Mouse (Mus musculus) kidney, adult 10 weeks (tissue): ENCODE results near the gene Lbp. TPM values are rescaled to one million over a fixed set of nuclear protein-coding genes. Genes with fewer than 3 reads are reported as not detected.

Source experiments
- polyA plus RNA-seq: library from polyadenylated mRNA; stranded (reverse); fragments of 350-450 nt; fragmentation: Illumina TruSeq; extraction: RNeasy Lipid Tissue Mini Kit (QIAGEN cat#74804); gene quantifications from one replicate; pipeline ENCODE4 v1.2.3, GENCODE M21; 2014; ENCODE audit warnings: low read depth, low replicate concordance

Lbp gene
- 3.1 TPM for polyA plus RNA-seq

DNA sequence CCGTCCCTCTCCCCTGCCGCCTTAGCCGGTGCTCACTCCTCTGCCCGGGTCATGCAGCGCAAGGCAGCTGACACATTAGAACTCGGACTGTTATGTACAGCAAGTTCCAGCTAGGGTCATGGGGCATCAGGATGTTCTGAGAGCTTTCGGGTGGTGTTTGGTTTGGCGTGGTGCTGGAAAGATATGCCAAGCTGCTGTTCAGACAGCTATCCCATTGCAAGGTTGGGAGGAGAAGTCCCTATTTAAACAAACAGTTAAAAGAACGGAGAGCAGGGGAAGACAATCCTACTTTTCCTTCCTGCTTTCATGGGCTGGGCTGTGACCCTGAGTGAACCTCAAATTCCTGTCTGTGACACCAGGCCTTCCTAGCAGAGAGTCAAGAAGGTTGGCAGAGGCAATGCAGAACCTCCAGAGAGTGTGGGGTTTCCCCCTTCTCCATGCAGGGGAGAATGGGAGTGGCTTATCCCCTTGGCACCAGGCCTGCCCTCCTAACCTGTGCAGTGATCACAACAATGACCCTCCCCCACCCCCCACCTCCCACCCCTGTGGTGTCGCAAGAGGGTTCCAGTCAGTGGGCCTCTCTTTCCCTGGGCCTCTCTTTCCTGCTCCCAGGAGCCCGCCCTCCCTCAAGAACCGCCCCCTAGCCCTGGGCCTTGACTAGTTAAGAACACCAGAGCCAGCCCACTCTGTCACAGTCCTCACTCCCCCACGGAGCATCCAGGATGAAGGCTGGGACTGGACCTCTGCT lies at the start of gene Lbp:
Gene Lbp, plus strand, starts transcription at position 546 of the 748 bp plus-strand sequence.

DNA sequence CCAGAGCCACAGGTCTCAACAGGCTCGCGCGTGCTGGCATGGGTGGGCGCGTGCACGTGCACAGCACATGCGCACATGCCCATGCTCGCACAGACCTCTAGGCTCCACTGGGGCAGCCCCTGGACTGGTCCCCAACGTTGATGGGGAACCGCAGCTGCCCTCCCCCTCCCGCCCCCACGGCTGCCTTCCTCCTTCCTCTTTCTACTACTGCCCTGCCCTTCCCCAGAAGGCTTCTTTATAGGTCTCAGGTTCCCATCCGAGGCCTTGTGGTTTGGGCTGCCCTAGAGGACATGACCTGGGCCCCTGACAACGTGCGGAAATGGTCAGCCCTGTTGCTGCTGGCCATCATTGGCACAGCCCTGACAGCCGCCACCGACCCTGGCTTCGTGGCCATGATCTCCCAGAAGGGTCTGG lies 48.3 kb upstream of the Lbp start, which contains the start of gene Bpi:
Gene Bpi, plus strand, starts transcription at position 90 of the 414 bp plus-strand sequence.

DNA sequence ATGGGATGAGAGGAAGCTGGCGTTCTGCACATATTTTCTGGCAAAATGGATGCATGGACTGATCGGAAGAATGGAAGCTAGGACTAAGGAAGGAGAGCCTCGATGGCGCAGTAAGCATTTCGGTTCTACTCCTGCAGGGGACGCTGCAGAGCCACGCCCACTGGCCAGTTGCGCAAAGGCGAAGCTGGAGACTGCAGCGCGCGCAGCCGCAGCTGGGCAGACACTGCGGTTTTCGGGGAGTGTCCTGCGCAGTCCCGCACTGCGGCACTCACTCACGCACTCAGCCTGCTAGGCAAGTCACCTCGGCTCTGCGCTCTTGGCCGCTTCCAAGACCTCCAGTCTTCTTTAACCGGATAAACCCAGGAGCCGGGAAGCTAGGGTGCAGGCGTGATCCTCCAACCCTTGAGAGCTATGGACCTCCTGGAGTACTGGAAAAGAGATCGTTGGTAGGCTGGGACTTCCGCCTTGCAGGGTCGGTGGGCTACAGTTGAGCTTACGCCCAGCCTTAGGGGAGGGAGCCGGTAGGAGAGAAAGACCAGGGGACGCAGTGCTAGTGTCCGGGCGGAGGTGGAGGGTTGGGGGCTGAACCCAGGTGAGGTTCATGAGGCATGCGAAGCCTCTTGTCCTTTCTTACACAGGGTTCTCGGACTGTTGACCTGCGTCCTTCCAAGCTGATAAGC lies 69.3 kb downstream of the Lbp start, which contains the start of gene Snhg11:
Gene Snhg11, plus strand, starts transcription at position 196 of the 680 bp plus-strand sequence.

Other genes starting within 250 kb of the Lbp start
- gene Tgm2, start 160.1 kb upstream of the Lbp start, polyA plus RNA-seq: 5.1 TPM
- gene D630003M21Rik, start 77.3 kb upstream of the Lbp start, polyA plus RNA-seq: not detected
- gene Bpi, start 48.4 kb upstream of the Lbp start, polyA plus RNA-seq: not detected
- gene Snhg11, start 69.1 kb downstream of the Lbp start, polyA plus RNA-seq: 31.2 TPM
- 51.3 TPM for gene Ralgapb, start 103.4 kb downstream of the Lbp start, polyA plus RNA-seq
- gene Adig, start 196.1 kb downstream of the Lbp start, polyA plus RNA-seq: not detected
- gene Arhgap40, start 206.3 kb downstream of the Lbp start, polyA plus RNA-seq: not detected